Mouse (Mus musculus): Measurements from ENCODE around the gene Ufc1. TPM values are rescaled to one million over a fixed set of nuclear protein-coding genes. Genes with fewer than 3 reads are reported as not detected.

Ufc1 gene
- polyA plus RNA-seq, 1 experiment from 2014 or later: 116 TPM

DNA sequence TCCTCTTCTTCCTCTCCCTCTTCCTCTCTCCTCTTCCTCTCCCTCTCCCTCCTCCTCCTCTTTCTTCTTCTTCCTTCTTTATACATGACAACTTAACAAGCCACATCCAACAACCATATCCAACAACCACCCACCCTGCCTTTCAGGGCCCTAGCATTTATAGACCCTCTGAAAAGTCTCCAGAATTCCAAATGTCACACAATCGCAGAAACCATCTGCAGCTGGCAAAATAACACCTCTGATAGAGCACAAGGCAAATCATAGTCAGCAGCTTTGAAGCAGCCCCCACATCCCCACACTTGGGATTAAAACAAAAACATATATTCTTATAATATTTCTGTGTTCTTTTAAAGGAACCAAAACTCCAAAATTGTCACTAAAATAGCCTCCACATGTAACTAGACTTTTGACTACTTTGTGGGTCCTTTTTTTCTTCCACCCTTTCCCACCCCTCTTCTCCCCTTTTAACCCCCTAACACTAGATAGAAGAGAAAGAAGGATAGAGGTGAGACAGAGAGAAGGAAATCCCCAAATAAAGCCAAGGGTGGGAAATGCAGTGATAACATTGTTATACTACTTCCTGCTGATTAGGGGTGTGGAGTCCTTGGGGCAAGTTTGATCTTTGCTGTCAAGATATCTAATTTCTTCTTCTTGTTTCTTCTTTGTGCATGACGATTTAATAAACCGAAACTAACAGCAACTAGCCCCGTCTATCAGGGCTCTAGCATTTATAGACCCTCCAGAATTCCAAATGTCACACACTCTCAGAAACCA lies 28.7 kb downstream of the Ufc1 start:
- no peaks in the 10 kb centered on the region for H3K9me3 ChIP-seq (ENCODE audit: control insufficient read depth, low read length)
- no peaks in the 10 kb centered on the region for H3K27me3 ChIP-seq (ENCODE audit: control insufficient read depth, insufficient read depth, low read length)
- no peak overlapping the region for H3K27ac ChIP-seq (ENCODE audit: low read depth, low read length)
- no peak for ATAC-seq (ENCODE audit: low read depth)
- WGBS: 86% methylated on average over 4 of the region's 4 CpGs
- H3K9ac ChIP-seq (replicated peaks; ENCODE audit: low read depth, low read length): no peak overlapping the region
- no peak overlapping the region for H3K4me2 ChIP-seq (ENCODE audit: low read depth, low read length)
- H3K4me3 ChIP-seq (ENCODE audit: low read depth, low read length): no peak overlapping the region
- peaks cover 16% of the 10 kb centered on the region for H3K4me1 ChIP-seq (ENCODE audit: control insufficient read depth, insufficient read depth, low read length)
- H3K36me3 ChIP-seq (ENCODE audit: control insufficient read depth, insufficient read depth, low read length): no peaks in the 10 kb centered on the region

DNA sequence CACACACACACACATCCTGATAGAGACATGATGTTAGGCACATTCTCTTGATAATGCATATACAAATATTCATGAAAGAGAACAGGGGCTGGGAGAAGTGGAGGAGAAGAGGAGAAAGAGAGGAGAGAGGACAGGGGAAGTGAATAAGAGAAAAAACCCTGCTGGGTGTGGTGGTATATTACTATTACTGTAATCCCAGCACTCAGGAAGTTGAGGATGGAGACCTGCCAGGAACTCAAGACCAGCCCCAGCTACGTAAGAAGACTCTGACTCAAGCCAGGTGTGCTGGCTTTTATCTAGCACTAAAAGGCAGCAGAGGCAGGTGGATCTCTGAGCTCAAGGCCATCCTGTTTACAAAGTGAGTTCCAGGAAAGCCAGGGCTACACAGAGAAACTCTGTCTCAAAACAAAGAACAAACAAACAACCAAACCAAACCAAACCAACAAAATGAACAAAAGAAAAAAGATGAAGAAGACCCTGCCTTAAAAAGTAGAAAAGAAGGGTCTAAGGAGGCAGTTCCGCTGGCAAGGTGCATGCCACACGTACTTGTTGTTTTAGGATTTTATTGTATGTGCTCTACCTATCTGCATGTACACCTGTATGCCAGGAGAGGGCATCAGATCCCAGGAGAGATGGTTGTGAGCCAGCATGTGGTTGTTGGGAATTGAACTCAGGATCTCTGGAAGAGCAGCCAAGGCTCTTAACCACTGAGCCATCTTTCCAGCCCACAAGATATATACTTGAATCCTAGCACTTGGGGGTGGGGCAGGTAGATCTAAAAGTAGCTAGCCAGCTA lies 31.0 kb downstream of the Ufc1 start:
- H3K27ac ChIP-seq (ENCODE audit: low read depth, low read length): peak overlapping the region; percentile 72
- H3K36me3 ChIP-seq (ENCODE audit: control insufficient read depth, insufficient read depth, low read length): no peaks in the 10 kb centered on the region
- peak overlapping the region; percentile 42 for H3K4me2 ChIP-seq (ENCODE audit: low read depth, low read length)
- no peak for ATAC-seq (ENCODE audit: low read depth)
- no peaks in the 10 kb centered on the region for H3K27me3 ChIP-seq (ENCODE audit: control insufficient read depth, insufficient read depth, low read length)
- H3K4me3 ChIP-seq (ENCODE audit: low read depth, low read length): no peak overlapping the region
- 80% methylated on average over 3 of the region's 3 CpGs for WGBS
- H3K9me3 ChIP-seq (ENCODE audit: control insufficient read depth, low read length): no peaks in the 10 kb centered on the region
- H3K4me1 ChIP-seq (ENCODE audit: control insufficient read depth, insufficient read depth, low read length): peaks cover 10% of the 10 kb centered on the region; the same call in 1 of the 2 replicates
- H3K9ac ChIP-seq (replicated peaks; ENCODE audit: low read depth, low read length): no peak overlapping the region

DNA sequence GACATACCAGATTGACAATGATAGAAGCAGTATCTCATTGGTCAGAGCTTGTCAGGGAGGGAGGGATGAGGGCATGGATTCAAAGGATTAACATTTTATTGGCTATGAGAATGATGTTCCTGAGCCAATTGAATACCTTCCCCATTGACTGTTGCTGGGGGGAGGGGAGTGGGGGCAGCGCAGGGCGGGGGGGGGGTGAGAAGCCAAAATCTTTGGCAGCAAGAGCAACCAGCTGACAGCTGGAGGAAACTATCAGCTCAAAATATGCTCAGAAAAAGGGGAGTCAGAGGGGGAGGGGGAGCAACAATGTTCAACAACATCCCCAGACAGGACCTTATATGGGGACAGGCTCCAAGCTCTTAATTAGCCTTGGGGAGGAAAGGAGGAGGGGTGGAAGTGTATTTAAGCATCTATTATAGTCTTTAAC lies 31.6 kb downstream of the Ufc1 start:
- Histone ChIP-seq H3K4me1 (ENCODE audit: control insufficient read depth, insufficient read depth, low read length) (peaks cover 10% of the 10 kb centered on the region; the same call in 1 of the 2 replicates), H3K27me3 (ENCODE audit: control insufficient read depth, insufficient read depth, low read length) (no peaks in the 10 kb centered on the region), H3K9me3 (ENCODE audit: control insufficient read depth, low read length) (no peaks in the 10 kb centered on the region), H3K27ac (ENCODE audit: low read depth, low read length) (peak overlapping the region; percentile 76), H3K36me3 (ENCODE audit: control insufficient read depth, insufficient read depth, low read length) (no peaks in the 10 kb centered on the region), H3K4me3 (ENCODE audit: low read depth, low read length) (no peak overlapping the region), H3K9ac (replicated peaks; ENCODE audit: low read depth, low read length) (no peak overlapping the region), H3K4me2 (ENCODE audit: low read depth, low read length) (peak overlapping the region; percentile 42)
- peak; percentile 94 for ATAC-seq (ENCODE audit: low read depth)
- 0% methylated on average over 2 of the region's 2 CpGs for WGBS

DNA sequence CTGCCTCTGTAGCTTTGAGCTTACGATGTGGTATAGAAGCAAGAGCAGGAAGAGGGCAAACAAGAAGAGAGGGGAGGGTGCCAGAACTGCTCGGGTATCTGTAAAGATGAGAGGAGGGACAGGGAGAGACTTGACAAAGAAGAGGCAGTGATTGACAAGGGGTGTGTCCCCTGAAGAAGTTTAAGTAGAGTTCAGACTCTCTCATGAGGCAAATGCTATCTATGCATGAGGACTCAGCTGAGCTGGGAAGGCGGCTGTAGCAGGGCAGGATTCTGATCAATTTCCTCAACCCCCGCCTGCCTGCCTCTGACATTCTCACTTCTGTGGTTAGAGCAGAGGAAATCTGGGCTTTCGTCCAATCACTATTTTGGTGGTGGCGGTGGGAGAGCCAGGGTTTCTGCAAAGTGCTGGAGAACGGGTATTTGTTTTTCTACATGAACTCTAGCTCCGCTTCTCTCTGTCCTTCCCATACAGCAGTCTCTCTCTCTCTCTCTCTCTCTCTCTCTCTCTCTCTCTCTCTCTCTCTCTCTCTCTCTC lies 32.2 kb downstream of the Ufc1 start:
- WGBS: 4% methylated on average over 8 of the region's 8 CpGs

DNA sequence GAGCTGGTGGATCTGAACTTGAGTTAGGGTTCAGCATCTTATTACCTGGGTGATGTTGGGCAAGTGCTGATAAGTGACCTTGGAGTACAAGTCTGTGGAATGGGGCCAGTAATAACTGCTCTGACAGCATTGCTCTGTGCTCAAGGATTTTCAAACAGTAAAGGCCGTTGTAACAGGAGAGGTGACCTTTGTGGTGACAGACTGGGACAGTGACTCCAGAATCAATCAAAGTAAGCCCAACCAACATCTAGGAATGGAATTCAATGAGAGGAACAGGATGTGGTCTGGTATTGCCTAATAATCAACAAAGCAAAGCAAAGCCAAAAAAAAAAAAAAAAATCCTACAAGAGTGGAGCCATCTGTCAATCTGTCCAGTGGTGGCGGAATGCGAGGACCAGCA lies 34.5 kb downstream of the Ufc1 start:
- no peak overlapping the region for H3K4me2 ChIP-seq (ENCODE audit: low read depth, low read length)
- no peak overlapping the region for H3K27ac ChIP-seq (ENCODE audit: low read depth, low read length)
- no peaks in the 10 kb centered on the region for H3K9me3 ChIP-seq (ENCODE audit: control insufficient read depth, low read length)
- WGBS: 88% methylated on average over 3 of the region's 3 CpGs
- no peak overlapping the region for H3K4me3 ChIP-seq (ENCODE audit: low read depth, low read length)
- H3K4me1 ChIP-seq (ENCODE audit: control insufficient read depth, insufficient read depth, low read length): peaks cover 10% of the 10 kb centered on the region; the same call in 1 of the 2 replicates
- H3K9ac ChIP-seq (replicated peaks; ENCODE audit: low read depth, low read length): no peak overlapping the region
- ATAC-seq (ENCODE audit: low read depth): no peak
- H3K36me3 ChIP-seq (ENCODE audit: control insufficient read depth, insufficient read depth, low read length): no peaks in the 10 kb centered on the region
- no peaks in the 10 kb centered on the region for H3K27me3 ChIP-seq (ENCODE audit: control insufficient read depth, insufficient read depth, low read length)

More for the DNA sequence above, 32.2 kb downstream of the Ufc1 start:
- H3K9ac ChIP-seq (replicated peaks; ENCODE audit: low read depth, low read length): peak overlapping the region; percentile 32
- H3K36me3 ChIP-seq (ENCODE audit: control insufficient read depth, insufficient read depth, low read length): no peaks in the 10 kb centered on the region
- no peaks in the 10 kb centered on the region for H3K27me3 ChIP-seq (ENCODE audit: control insufficient read depth, insufficient read depth, low read length)
- peak overlapping the region; percentile 14 for H3K4me3 ChIP-seq (ENCODE audit: low read depth, low read length)
- peak; percentile 76 for ATAC-seq (ENCODE audit: low read depth)
- peaks cover 10% of the 10 kb centered on the region; the same call in 1 of the 2 replicates for H3K4me1 ChIP-seq (ENCODE audit: control insufficient read depth, insufficient read depth, low read length)
- no peaks in the 10 kb centered on the region for H3K9me3 ChIP-seq (ENCODE audit: control insufficient read depth, low read length)
- H3K4me2 ChIP-seq (ENCODE audit: low read depth, low read length): peak overlapping the region; percentile 42
- H3K27ac ChIP-seq (ENCODE audit: low read depth, low read length): peak overlapping the region; percentile 76

DNA sequence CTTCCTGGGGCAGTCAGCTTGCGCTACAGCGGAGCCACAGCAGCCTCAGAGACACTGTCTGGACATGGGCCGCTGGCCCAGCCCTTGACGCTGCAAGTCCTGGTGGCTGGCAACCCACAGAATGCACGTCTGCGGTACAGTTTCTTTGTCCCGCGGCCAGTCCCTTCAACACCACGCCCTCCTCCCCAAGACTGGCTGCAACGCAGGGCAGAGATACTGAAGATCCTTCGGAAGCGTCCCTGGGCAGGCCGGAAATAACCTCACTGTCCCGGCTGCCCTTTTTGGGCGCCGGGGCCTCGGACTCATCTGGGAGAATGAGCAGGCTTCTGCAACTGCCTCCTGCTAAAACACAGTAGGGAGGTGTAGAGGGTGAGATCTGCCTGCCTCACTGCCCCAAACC lies 35.9 kb downstream of the Ufc1 start:
- Histone ChIP-seq H3K36me3 (ENCODE audit: control insufficient read depth, insufficient read depth, low read length) (no peaks in the 10 kb centered on the region), H3K27me3 (ENCODE audit: control insufficient read depth, insufficient read depth, low read length) (no peaks in the 10 kb centered on the region), H3K27ac (ENCODE audit: low read depth, low read length) (no peak overlapping the region), H3K4me1 (ENCODE audit: control insufficient read depth, insufficient read depth, low read length) (peaks cover 10% of the 10 kb centered on the region; the same call in 1 of the 2 replicates), H3K4me3 (ENCODE audit: low read depth, low read length) (no peak overlapping the region), H3K9me3 (ENCODE audit: control insufficient read depth, low read length) (no peaks in the 10 kb centered on the region), H3K4me2 (ENCODE audit: low read depth, low read length) (no peak overlapping the region), H3K9ac (replicated peaks; ENCODE audit: low read depth, low read length) (no peak overlapping the region)
- ATAC-seq (ENCODE audit: low read depth): no peak
- 84% methylated on average over 17 of the region's 17 CpGs for WGBS

DNA sequence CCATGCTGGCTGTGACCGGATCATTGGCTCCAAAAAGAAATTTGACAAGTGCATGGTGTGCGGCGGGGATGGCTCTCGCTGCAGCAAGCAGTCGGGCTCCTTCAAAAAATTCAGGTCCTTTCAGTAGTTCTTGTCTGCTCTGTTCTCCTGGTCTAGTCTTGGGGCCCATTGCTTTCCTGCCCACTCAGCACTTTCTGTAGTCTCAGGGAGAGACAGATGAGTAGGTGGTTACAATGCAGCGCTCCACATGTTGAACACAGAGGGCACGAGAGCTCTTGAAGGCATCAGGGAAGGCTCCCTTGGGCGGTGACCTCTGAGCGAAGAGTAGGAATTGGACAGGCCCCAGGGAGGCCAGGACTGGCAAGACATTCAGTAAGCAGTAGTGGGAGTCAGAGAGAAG lies 37.0 kb downstream of the Ufc1 start:
- H3K4me1 ChIP-seq (ENCODE audit: control insufficient read depth, insufficient read depth, low read length): peaks cover 5% of the 10 kb centered on the region; the same call in 1 of the 2 replicates
- H3K9me3 ChIP-seq (ENCODE audit: control insufficient read depth, low read length): no peaks in the 10 kb centered on the region
- no peak overlapping the region for H3K4me3 ChIP-seq (ENCODE audit: low read depth, low read length)
- no peaks in the 10 kb centered on the region for H3K36me3 ChIP-seq (ENCODE audit: control insufficient read depth, insufficient read depth, low read length)
- no peak overlapping the region for H3K4me2 ChIP-seq (ENCODE audit: low read depth, low read length)
- no peak for ATAC-seq (ENCODE audit: low read depth)
- no peak overlapping the region for H3K9ac ChIP-seq (replicated peaks; ENCODE audit: low read depth, low read length)
- WGBS: 88% methylated on average over 9 of the region's 9 CpGs
- H3K27me3 ChIP-seq (ENCODE audit: control insufficient read depth, insufficient read depth, low read length): no peaks in the 10 kb centered on the region
- H3K27ac ChIP-seq (ENCODE audit: low read depth, low read length): no peak overlapping the region

DNA sequence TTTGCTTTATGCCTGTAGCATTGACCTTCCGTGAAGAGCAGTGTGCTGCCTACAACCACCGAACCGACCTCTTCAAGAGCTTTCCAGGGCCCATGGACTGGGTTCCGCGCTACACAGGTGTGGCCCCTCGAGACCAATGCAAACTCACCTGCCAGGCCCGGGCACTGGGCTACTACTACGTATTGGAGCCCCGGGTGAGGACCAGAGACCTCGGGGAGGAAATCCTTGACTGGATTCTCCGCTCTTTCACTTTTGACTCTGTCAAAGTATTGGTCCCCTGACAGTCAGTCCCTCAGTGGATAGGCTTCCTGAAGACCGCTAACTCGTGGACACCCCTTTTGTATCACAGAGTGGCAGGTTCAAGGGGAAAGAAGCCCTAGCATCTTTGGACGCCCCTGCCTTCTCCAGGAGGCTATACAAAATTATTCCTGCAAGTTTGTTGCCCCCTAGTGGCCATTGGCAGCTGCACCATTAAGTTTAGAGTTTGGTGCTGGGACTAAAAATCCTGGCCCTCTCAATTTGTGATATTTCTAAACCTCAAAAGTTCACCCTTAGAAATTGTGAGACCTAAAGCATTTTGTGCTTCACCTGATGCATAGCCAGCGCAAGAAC lies 37.8 kb downstream of the Ufc1 start:
- no peaks in the 10 kb centered on the region for H3K36me3 ChIP-seq (ENCODE audit: control insufficient read depth, insufficient read depth, low read length)
- H3K9me3 ChIP-seq (ENCODE audit: control insufficient read depth, low read length): no peaks in the 10 kb centered on the region
- H3K27me3 ChIP-seq (ENCODE audit: control insufficient read depth, insufficient read depth, low read length): no peaks in the 10 kb centered on the region
- WGBS: 69% methylated on average over 15 of the region's 15 CpGs
- peaks cover under 1% of the 10 kb centered on the region; the same call in 1 of the 2 replicates for H3K4me1 ChIP-seq (ENCODE audit: control insufficient read depth, insufficient read depth, low read length)
- no peak overlapping the region for H3K9ac ChIP-seq (replicated peaks; ENCODE audit: low read depth, low read length)
- no peak overlapping the region for H3K4me2 ChIP-seq (ENCODE audit: low read depth, low read length)
- ATAC-seq (ENCODE audit: low read depth): 0 out of 2 replicates have a peak, but pooled peaks have one; percentile 32
- no peak overlapping the region for H3K4me3 ChIP-seq (ENCODE audit: low read depth, low read length)
- no peak overlapping the region for H3K27ac ChIP-seq (ENCODE audit: low read depth, low read length)
